Mouse (Mus musculus): ENCODE data around the gene Exoc3l2. TPM values are rescaled to one million over a fixed set of nuclear protein-coding genes. Genes with fewer than 3 reads are reported as not detected.

Exoc3l2 gene
- not detected in 2 replicates for polyA plus RNA-seq (2011; ENCODE audit: insufficient read length, low read depth, missing spikeins)

DNA sequence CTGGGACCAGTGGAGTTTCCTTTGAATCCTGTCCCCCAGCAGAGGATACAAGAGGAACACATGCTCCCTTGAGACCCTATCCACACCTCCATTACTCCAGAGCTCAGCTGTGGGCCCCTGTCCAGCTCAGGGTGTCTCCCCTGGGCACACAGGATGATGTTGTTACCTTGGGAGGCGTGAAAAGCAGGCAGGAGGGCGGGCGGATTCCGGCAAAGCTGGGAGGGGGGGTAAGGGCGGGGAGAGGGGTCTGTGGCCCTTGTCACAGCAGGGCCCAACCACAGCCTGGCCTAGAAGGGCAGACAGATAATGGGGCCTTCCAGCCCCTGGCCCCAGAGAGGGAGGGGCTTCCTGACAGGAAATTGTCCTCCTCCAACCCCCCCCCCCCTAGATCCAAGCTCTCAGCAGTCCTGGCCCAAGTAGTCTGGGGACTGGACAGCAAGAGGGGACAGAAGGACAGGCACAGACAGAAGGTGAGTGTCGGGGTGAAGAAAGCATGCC is at the start of gene Exoc3l2:
Exoc3l2 (plus strand) TSS at position 448 of the 498 bp plus-strand sequence.
- Histone ChIP-seq H3K27ac (ENCODE audit: insufficient read depth, low read length) (no peak within 1 kb of the TSS), H3K4me3 (ENCODE audit: insufficient read depth, low read length) (no peak within 1 kb of the TSS), H3K4me1 (ENCODE audit: control insufficient read depth, insufficient read depth, low read length) (0 out of 2 replicates have a peak, but pooled peaks cover 4% of the 10 kb centered on the region)
- TF ChIP-seq CTCF (IDR thresholded peaks at IDR 0.05; ENCODE audit: borderline replicate concordance, insufficient read depth, low read length): no peak
- no peak for TF ChIP-seq POLR2A (IDR thresholded peaks at IDR 0.05; ENCODE audit: low read depth, low read length)

DNA sequence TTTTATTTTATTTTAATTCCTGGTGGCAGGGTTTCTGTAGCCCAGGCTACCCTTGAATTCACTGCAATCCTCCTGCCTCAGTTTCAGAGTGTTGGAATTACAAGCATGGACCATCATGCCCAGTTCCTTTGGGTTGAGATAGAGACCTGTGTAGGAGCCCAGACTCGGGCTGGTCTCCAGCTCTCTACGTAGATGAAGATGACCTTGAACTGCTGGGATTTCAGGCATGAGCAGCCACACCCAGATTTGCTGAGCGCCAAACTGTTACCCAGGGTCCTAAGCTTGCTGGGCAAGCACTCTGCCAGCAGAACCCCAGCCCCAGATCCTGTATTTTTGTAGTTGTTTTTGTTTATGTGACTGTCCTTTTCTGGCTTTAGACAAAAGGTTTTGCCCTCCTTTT is 49.6 kb upstream of the Exoc3l2 start:
- H3K4me1 ChIP-seq (ENCODE audit: control insufficient read depth, insufficient read depth, low read length): no peaks in the 10 kb centered on the region
- no peak overlapping the region for H3K27ac ChIP-seq (ENCODE audit: insufficient read depth, low read length)
- TF ChIP-seq CTCF (IDR thresholded peaks at IDR 0.05; ENCODE audit: borderline replicate concordance, insufficient read depth, low read length): no peak
- no peak for TF ChIP-seq POLR2A (IDR thresholded peaks at IDR 0.05; ENCODE audit: low read depth, low read length)
- H3K4me3 ChIP-seq (ENCODE audit: insufficient read depth, low read length): no peak overlapping the region

DNA sequence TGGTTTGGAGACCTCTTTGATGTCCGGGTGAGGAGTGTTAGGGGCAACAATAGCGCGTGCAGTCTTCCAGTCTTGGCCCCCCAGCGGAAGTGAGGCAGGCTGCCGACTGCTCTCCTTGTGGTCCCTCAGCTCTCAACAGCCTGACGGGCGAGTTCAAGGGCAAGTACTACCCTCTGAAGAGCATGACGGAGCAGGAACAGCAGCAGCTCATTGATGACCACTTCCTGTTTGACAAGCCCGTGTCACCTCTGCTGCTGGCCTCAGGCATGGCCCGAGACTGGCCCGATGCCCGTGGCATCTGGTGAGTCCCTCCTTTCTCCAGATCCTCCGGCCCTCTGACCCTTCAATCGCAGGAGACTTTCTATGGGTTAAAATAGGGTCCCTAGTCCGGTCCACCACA is 46.5 kb upstream of the Exoc3l2 start:
- Histone ChIP-seq H3K4me1 (ENCODE audit: control insufficient read depth, insufficient read depth, low read length) (no peaks in the 10 kb centered on the region), H3K4me3 (ENCODE audit: insufficient read depth, low read length) (no peak overlapping the region), H3K27ac (ENCODE audit: insufficient read depth, low read length) (no peak overlapping the region)
- no peak for TF ChIP-seq CTCF (IDR thresholded peaks at IDR 0.05; ENCODE audit: borderline replicate concordance, insufficient read depth, low read length)
- no peak for TF ChIP-seq POLR2A (IDR thresholded peaks at IDR 0.05; ENCODE audit: low read depth, low read length)

DNA sequence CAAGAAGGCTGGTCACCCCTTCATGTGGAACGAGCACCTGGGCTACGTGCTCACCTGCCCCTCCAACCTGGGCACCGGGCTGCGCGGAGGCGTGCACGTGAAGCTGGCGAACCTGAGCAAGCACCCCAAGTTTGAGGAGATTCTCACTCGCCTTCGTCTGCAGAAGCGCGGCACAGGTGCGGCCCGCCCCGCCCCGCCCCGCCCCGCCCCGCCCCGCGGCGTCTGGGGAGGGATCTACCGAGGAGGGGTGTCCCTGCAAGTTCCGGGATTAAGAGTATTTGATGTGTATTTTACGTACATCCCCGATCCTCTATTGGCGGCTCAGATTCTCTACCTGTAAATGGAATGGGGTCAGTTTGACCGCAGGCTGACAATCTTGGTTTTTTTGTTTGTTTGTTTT is 43.0 kb upstream of the Exoc3l2 start:
- H3K4me1 ChIP-seq (ENCODE audit: control insufficient read depth, insufficient read depth, low read length): no peaks in the 10 kb centered on the region
- no peak overlapping the region for H3K27ac ChIP-seq (ENCODE audit: insufficient read depth, low read length)
- no peak overlapping the region for H3K4me3 ChIP-seq (ENCODE audit: insufficient read depth, low read length)
- no peak for TF ChIP-seq CTCF (IDR thresholded peaks at IDR 0.05; ENCODE audit: borderline replicate concordance, insufficient read depth, low read length)
- no peak for TF ChIP-seq POLR2A (IDR thresholded peaks at IDR 0.05; ENCODE audit: low read depth, low read length)

DNA sequence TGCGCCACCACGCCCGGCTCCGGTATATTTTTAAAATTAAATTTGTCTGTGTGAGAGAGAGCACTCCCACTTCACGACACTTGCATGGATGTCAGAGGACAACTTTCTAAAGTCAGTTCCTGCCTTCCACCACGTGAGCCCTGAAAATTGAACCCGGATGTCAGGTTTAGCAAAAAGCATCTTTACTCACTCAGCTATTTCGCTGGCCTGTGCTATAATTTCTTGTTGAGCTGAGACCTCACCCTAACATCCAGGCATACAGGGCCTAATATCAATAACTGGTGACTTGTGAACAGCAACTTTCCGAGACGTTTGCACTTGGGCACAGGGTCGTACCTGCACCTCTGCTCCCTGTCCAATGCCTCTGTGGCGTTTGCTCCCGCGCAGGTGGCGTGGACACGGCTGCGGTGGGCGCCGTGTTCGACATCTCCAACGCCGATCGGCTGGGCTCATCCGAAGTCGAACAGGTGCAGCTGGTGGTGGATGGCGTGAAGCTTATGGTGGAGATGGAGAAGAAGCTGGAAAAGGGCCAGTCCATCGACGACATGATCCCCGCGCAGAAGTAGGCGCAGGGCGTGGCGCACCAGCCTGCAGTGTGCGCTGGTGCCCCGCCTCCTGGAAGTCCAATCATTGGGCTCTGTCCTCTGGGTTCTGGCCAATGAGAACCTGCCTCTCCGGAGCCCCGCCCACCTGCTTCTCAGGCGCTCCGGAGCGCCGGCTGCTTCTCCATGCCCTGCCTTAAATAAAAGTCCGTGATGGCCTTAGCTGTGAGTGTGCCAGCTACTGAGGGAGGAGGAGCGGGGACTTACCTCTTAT is 42.1 kb upstream of the Exoc3l2 start:
- TF ChIP-seq CTCF (IDR thresholded peaks at IDR 0.05; ENCODE audit: borderline replicate concordance, insufficient read depth, low read length) (no peak), POLR2A (IDR thresholded peaks at IDR 0.05; ENCODE audit: low read depth, low read length) (no peak)
- Histone ChIP-seq H3K4me3 (ENCODE audit: insufficient read depth, low read length) (peak overlapping the region; percentile 21; the same call in 1 of the 2 replicates), H3K4me1 (ENCODE audit: control insufficient read depth, insufficient read depth, low read length) (no peaks in the 10 kb centered on the region), H3K27ac (ENCODE audit: insufficient read depth, low read length) (no peak overlapping the region)

DNA sequence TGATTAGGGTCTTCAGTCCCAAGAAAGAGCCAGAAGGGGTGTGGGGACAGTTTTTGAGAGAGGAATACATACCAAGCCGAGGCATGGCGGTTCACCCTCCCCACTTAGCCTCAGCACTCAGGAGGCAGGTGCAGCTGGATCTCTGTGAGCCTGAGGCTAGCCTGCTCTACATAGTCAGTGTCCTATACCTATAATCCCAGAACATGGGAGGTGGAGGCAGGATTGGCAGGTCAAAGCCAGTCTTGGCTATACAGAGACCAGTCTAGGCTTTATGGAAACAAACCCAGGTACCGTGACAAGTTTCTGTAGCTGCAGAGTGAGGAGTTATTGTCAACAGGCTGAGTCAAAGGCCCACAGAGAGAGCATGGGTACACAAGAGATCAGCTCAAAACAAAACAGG is 40.0 kb upstream of the Exoc3l2 start:
- no peaks in the 10 kb centered on the region for H3K4me1 ChIP-seq (ENCODE audit: control insufficient read depth, insufficient read depth, low read length)
- no peak overlapping the region for H3K27ac ChIP-seq (ENCODE audit: insufficient read depth, low read length)
- H3K4me3 ChIP-seq (ENCODE audit: insufficient read depth, low read length): no peak overlapping the region
- TF ChIP-seq CTCF (IDR thresholded peaks at IDR 0.05; ENCODE audit: borderline replicate concordance, insufficient read depth, low read length): no peak
- no peak for TF ChIP-seq POLR2A (IDR thresholded peaks at IDR 0.05; ENCODE audit: low read depth, low read length)

DNA sequence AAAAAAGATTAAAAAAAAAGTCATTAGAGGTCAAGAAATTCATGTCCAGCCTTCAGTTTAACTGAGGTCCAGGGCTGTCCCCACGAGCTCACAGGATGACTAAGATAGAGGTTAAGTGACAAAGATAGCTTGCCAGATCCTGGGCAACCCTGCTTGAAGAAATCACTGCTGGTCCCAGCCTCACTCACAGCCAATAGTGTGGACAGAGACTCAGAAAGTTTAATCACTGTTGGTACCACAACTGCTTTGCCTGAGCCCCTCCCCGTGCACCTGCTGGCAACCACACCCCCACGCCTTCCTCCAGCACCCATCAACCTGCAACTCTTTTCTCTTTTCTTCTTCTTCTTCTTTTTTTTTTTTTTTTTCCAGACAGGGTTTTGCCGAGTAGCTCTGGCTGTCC is 39.1 kb upstream of the Exoc3l2 start:
- Histone ChIP-seq H3K27ac (ENCODE audit: insufficient read depth, low read length) (no peak overlapping the region), H3K4me3 (ENCODE audit: insufficient read depth, low read length) (no peak overlapping the region), H3K4me1 (ENCODE audit: control insufficient read depth, insufficient read depth, low read length) (no peaks in the 10 kb centered on the region)
- TF ChIP-seq CTCF (IDR thresholded peaks at IDR 0.05; ENCODE audit: borderline replicate concordance, insufficient read depth, low read length): no peak
- TF ChIP-seq POLR2A (IDR thresholded peaks at IDR 0.05; ENCODE audit: low read depth, low read length): no peak

DNA sequence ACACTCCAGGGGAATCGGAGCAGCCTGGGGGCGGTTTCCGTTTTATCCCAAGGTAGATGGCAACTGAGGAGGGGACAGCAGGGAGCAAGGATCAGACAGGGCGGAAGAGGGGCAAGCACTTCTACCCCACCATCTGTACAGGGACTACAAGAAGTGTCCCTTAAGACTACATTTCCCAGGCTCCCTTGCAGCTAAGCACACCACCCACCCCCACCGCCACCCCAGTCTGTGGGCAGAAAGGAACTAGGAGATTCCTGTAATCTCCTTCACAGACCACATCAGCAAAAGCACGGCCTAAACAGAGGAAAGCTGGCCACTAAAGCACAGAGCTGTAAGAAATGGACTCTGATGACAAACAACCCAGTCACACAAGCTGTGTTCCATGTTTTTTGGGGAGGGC is 36.8 kb upstream of the Exoc3l2 start:
- no peak overlapping the region for H3K27ac ChIP-seq (ENCODE audit: insufficient read depth, low read length)
- H3K4me1 ChIP-seq (ENCODE audit: control insufficient read depth, insufficient read depth, low read length): no peaks in the 10 kb centered on the region
- no peak overlapping the region for H3K4me3 ChIP-seq (ENCODE audit: insufficient read depth, low read length)
- TF ChIP-seq CTCF (IDR thresholded peaks at IDR 0.05; ENCODE audit: borderline replicate concordance, insufficient read depth, low read length) (no peak), POLR2A (IDR thresholded peaks at IDR 0.05; ENCODE audit: low read depth, low read length) (no peak)

DNA sequence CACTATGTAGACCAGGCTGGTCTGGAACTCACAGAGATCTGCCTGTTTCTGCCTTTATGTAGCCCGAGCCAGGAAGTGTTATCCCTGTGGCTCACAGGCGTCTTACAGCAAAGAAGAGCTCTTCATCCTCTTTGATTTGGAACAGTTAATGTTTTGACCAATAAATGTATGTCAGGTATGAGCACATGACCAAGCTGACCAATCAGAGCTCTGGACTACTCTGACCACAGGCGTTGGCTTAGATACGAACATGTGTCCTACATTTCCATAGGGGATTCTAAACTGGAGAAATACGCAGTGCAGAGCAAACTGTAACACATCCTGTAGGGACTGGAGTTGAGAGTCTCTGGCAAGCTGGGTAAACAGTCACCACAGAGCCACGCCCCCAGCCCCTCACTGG is 36.2 kb upstream of the Exoc3l2 start:
- Histone ChIP-seq H3K27ac (ENCODE audit: insufficient read depth, low read length) (no peak overlapping the region), H3K4me1 (ENCODE audit: control insufficient read depth, insufficient read depth, low read length) (no peaks in the 10 kb centered on the region), H3K4me3 (ENCODE audit: insufficient read depth, low read length) (no peak overlapping the region)
- TF ChIP-seq POLR2A (IDR thresholded peaks at IDR 0.05; ENCODE audit: low read depth, low read length) (no peak), CTCF (IDR thresholded peaks at IDR 0.05; ENCODE audit: borderline replicate concordance, insufficient read depth, low read length) (no peak)

DNA sequence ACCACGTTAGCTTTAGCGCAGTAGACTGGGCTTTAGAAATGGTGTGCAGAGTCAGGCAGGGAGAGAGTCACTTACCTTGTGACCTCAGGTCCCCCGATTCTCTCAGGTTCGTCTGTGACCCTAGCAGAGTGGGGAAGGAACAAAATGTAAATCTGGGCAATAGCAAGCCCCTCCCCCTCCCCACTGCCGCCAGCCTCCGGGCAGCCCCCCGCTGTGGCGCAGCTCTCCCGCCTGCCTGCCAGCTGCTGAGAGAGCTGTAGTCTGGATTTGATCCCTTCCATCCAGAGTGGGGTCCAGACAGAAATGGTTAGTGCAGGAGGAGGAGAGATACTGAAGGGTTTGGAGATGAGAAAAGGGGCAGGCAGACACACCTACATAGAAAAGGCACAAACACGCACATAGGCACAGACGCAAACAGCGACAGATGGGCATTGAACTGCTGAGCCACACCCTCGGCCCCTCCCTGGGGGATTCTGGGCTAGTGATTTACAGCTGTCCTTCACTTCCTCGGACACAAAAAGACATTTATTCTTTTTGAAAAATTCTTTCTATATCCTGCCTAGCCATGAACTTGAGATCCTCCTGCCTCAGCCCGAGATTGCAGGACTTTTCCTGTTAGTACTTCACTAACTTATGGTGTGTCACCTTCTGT is 35.0 kb upstream of the Exoc3l2 start:
- H3K27ac ChIP-seq (ENCODE audit: insufficient read depth, low read length): no peak overlapping the region
- TF ChIP-seq POLR2A (IDR thresholded peaks at IDR 0.05; ENCODE audit: low read depth, low read length): no peak
- no peak for TF ChIP-seq CTCF (IDR thresholded peaks at IDR 0.05; ENCODE audit: borderline replicate concordance, insufficient read depth, low read length)

More for the DNA sequence above, 35.0 kb upstream of the Exoc3l2 start:
- H3K4me3 ChIP-seq (ENCODE audit: insufficient read depth, low read length): no peak overlapping the region
- no peaks in the 10 kb centered on the region for H3K4me1 ChIP-seq (ENCODE audit: control insufficient read depth, insufficient read depth, low read length)
